Mouse (Mus musculus): ENCODE data around the gene Nrg4. TPM values are rescaled to one million over a fixed set of nuclear protein-coding genes. Genes with fewer than 3 reads are reported as not detected.

The Nrg4 gene
- 1.2 and 1.7 TPM in 2 replicates for polyA plus RNA-seq (2015; fragmentation: Nextera tagmentation; extraction: Ambion mirVana)

DNA sequence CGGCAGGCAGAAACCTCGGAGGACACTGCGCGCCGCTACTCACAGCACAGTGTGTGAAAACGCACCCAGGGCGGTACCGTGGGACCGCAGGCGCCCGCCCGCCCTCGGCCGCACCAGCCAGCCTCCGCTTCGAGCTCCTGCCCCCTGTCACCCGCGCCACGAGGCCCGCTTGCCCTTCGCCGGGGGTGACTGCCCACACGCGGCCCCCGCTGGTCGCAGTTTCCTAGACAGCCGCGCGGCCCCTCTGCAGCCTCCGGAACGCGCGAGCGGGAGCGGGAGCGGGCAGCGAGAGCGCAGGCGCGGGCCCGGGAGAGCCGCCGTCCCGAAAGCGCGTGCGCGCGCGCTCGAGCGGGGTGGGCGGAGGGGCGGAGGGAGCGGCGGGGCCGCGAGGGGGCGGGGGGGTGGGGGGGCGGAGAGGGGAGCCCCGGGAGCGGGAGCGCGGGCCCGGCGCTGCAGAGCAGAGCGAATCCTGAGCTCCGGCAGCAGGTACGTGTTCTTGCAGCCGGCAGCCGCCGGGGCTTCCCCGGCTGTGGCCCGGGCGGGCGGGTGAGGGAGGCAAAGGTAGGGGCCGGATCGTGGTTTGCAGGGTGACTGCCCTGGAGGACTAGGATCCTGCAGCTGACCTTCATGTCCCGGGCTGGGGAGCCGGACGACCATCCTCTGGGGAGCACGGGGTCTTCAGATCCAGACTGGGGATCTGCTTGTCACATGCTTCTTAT, at the start of gene Nrg4, which contains the start of gene Tmem266:
Nrg4 (minus strand) TSS at position 330 of the 719 bp plus-strand sequence.
Tmem266 (plus strand) TSS at position 399 of the 719 bp plus-strand sequence.
- peak within 1 kb of the TSS; percentile 90 for H3K27ac ChIP-seq (replicated peaks)
- ATAC-seq (ENCODE audit: low FRiP score, low read depth): peak; percentile 93
- no peaks in the 10 kb centered on the region for H3K36me3 ChIP-seq
- 0 out of 2 replicates have a peak, but pooled peaks cover 2% of the 10 kb centered on the region for H3K27me3 ChIP-seq
- H3K4me3 ChIP-seq: peak within 1 kb of the TSS; percentile 87
- no peaks in the 10 kb centered on the region for H3K9me3 ChIP-seq
- WGBS: under 1% methylated on average over 80 of the region's 82 CpGs
- peak within 1 kb of the TSS; percentile 85 for H3K9ac ChIP-seq
- H3K4me1 ChIP-seq (replicated peaks): peaks cover 25% of the 10 kb centered on the region
- H3K4me2 ChIP-seq: peak within 1 kb of the TSS; percentile 84

DNA sequence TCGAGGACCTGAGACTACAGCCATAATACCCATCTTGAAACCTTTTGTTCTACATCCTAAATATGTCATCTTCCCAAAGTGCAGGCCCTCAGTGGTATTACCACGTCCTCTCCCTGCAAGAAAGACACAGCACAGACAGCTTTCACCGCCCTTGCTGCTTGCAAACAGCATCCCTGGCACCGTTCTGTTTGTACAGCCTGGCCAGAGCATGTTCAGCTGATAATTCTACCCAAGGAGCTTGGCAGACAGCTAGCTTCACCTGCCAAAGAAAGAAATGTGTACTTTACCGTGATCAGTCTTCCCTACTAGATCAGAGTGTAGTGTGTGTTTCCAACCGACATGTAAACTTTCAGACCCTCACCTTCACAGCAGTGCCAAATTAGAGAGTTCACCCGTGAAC, 45.3 kb upstream of the Nrg4 start:
- ATAC-seq (ENCODE audit: low FRiP score, low read depth): no peak
- no peaks in the 10 kb centered on the region for H3K4me1 ChIP-seq (replicated peaks)
- 77% methylated on average over 7 of the region's 7 CpGs for WGBS
- H3K9me3 ChIP-seq: no peaks in the 10 kb centered on the region
- no peaks in the 10 kb centered on the region for H3K36me3 ChIP-seq
- no peaks in the 10 kb centered on the region for H3K27me3 ChIP-seq
- H3K27ac ChIP-seq (replicated peaks): no peak overlapping the region
- H3K9ac ChIP-seq: no peak overlapping the region
- H3K4me2 ChIP-seq: no peak overlapping the region
- no peak overlapping the region for H3K4me3 ChIP-seq

- Histone ChIP-seq H3K27ac (replicated peaks) (no peak overlapping the region), H3K4me2 (no peak overlapping the region), H3K4me1 (replicated peaks) (no peaks in the 10 kb centered on the region), H3K4me3 (no peak overlapping the region), H3K27me3 (no peaks in the 10 kb centered on the region), H3K9me3 (no peaks in the 10 kb centered on the region), H3K9ac (no peak overlapping the region), H3K36me3 (no peaks in the 10 kb centered on the region)
- 57% methylated on average over 3 of the region's 3 CpGs for WGBS
- ATAC-seq (ENCODE audit: low FRiP score, low read depth): no peak
Observed at GRCm38 (mm10) chr9:55368011-55368410, 41.4 kb upstream of the Nrg4 start.

DNA sequence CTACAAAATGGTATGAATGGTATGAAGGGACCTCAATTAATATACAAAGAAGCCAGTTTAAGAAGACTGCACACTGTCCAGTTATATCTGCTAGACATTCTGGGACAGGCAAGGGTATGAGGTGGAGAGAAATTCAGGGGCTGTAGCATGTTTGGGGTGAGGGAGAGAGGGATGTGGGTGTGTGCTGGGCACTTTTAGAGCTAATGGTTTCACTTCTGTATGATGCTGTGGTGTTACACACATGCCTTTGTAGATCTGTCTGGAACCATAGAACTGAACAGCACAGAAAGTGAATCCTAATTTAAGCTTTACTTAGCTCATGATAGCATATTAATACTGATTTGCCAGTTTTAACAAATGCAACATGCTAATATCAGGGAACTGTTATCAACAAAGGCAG, 37.1 kb upstream of the Nrg4 start:
- Histone ChIP-seq H3K4me3 (no peak overlapping the region), H3K9ac (no peak overlapping the region), H3K4me1 (replicated peaks) (no peaks in the 10 kb centered on the region), H3K4me2 (no peak overlapping the region), H3K9me3 (no peaks in the 10 kb centered on the region), H3K36me3 (no peaks in the 10 kb centered on the region), H3K27ac (replicated peaks) (no peak overlapping the region), H3K27me3 (no peaks in the 10 kb centered on the region)
- no peak for ATAC-seq (ENCODE audit: low FRiP score, low read depth)

DNA sequence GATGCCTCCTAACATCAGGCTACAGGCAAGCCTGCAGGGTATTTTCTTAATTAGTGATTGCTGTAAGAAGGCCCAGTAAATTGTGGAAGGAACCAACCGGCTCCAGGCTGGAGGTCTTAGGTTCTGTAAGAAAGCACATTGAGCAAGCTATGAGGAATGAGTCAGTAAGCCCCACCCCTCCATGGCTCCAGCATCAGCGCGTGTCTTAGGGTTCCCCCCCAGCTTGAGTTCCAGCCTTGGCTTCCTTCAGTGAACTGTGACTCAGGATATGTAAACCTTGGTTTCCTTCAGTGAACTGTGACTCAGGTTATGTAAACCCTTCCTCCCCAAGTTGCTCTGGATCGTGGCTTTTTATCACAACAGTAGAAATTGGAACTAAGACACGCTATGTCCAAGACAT, 35.3 kb upstream of the Nrg4 start:
- Histone ChIP-seq H3K4me3 (no peak overlapping the region), H3K27ac (replicated peaks) (no peak overlapping the region), H3K4me2 (no peak overlapping the region), H3K9me3 (no peaks in the 10 kb centered on the region), H3K4me1 (replicated peaks) (no peaks in the 10 kb centered on the region), H3K9ac (no peak overlapping the region), H3K27me3 (no peaks in the 10 kb centered on the region), H3K36me3 (no peaks in the 10 kb centered on the region)
- WGBS: 87% methylated on average over 5 of the region's 5 CpGs
- no peak for ATAC-seq (ENCODE audit: low FRiP score, low read depth)

GRCm38 (mm10) chr9:55360861-55361260, 34.2 kb upstream of the Nrg4 start:
- H3K9me3 ChIP-seq: no peaks in the 10 kb centered on the region
- H3K36me3 ChIP-seq: no peaks in the 10 kb centered on the region
- WGBS: 55% methylated on average over 7 of the region's 7 CpGs

GRCm38 (mm10) chr9:55360372-55360771, 33.7 kb upstream of the Nrg4 start:
- 76% methylated on average over 3 of the region's 3 CpGs for WGBS
- Histone ChIP-seq H3K27me3 (no peaks in the 10 kb centered on the region), H3K4me3 (no peak overlapping the region), H3K9ac (no peak overlapping the region), H3K9me3 (no peaks in the 10 kb centered on the region), H3K4me1 (replicated peaks) (no peaks in the 10 kb centered on the region), H3K36me3 (no peaks in the 10 kb centered on the region), H3K4me2 (no peak overlapping the region), H3K27ac (replicated peaks) (no peak overlapping the region)
- no peak for ATAC-seq (ENCODE audit: low FRiP score, low read depth)

More at GRCm38 (mm10) chr9:55360861-55361260, 34.2 kb upstream of the Nrg4 start:
- H3K27me3 ChIP-seq: no peaks in the 10 kb centered on the region
- no peak overlapping the region for H3K27ac ChIP-seq (replicated peaks)
- H3K4me3 ChIP-seq: no peak overlapping the region
- no peak overlapping the region for H3K9ac ChIP-seq
- no peaks in the 10 kb centered on the region for H3K4me1 ChIP-seq (replicated peaks)
- ATAC-seq (ENCODE audit: low FRiP score, low read depth): no peak
- H3K4me2 ChIP-seq: no peak overlapping the region

DNA sequence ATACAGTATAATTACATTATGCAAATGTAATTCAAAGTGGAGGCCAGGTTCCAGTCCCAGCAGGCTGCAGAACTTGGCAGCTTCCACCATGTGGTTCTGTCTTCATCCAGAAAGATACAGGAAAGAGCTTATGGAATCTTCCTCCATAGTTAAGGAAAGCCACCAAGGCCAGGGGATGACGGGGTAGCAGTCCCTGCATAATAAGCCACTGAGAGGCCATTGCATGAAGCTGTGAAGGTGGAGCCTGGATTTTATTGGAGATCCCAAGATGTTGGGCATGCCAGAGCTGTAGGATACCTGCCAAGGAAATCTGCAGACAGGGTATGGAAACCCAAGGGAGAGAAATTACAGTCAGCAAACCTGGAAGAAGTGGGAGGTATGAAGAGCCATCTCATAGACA, 30.5 kb upstream of the Nrg4 start:
- Histone ChIP-seq H3K4me2 (no peak overlapping the region), H3K9ac (no peak overlapping the region), H3K4me3 (no peak overlapping the region), H3K27me3 (no peaks in the 10 kb centered on the region), H3K27ac (replicated peaks) (no peak overlapping the region), H3K9me3 (no peaks in the 10 kb centered on the region), H3K36me3 (no peaks in the 10 kb centered on the region), H3K4me1 (replicated peaks) (0 out of 2 replicates have a peak, but pooled peaks cover 3% of the 10 kb centered on the region)
- no peak for ATAC-seq (ENCODE audit: low FRiP score, low read depth)
- WGBS: 86% methylated on average over 1 of the region's 1 CpGs

DNA sequence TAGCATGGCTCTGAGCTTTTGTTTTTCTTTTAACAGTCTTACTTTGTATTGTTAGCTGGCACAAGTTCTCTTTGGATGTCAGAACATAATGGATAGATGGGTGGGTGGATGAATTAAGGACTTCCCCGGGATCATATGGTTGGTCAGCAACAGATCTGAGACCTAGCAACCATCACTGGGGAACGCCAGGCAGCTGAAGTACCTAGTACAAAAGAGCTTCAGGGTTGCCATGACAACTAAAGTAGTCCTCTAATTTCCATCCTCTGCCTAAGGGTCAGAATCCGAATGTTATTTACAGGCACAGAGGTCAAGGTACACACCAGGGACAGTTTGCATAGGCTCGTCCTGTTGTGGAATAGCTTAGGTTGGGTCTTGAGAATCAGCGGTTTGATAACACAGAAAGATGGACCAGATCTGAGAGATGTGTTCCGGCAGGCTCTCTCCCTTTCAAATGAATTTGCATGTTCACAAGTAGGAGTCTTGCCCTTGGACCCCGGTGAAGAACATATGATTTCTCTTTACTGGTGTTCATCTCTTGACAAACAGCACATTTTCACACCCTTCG, 28.7 kb upstream of the Nrg4 start:
- Histone ChIP-seq H3K4me1 (replicated peaks) (0 out of 2 replicates have a peak, but pooled peaks cover 3% of the 10 kb centered on the region), H3K9ac (no peak overlapping the region), H3K9me3 (no peaks in the 10 kb centered on the region), H3K27ac (replicated peaks) (no peak overlapping the region; the same call in 1 of the 2 replicates), H3K4me3 (no peak overlapping the region), H3K36me3 (no peaks in the 10 kb centered on the region), H3K4me2 (no peak overlapping the region), H3K27me3 (no peaks in the 10 kb centered on the region)
- WGBS: 18% methylated on average over 8 of the region's 8 CpGs
- peak; percentile 51; the same call in 1 of the 2 replicates for ATAC-seq (ENCODE audit: low FRiP score, low read depth)

GRCm38 (mm10) chr9:55354686-55355085, 28.0 kb upstream of the Nrg4 start:
- Histone ChIP-seq H3K4me3 (no peak overlapping the region), H3K9ac (no peak overlapping the region), H3K4me1 (replicated peaks) (0 out of 2 replicates have a peak, but pooled peaks cover 3% of the 10 kb centered on the region), H3K9me3 (no peaks in the 10 kb centered on the region), H3K27ac (replicated peaks) (no peak overlapping the region), H3K27me3 (no peaks in the 10 kb centered on the region), H3K36me3 (no peaks in the 10 kb centered on the region), H3K4me2 (no peak overlapping the region)
- no peak for ATAC-seq (ENCODE audit: low FRiP score, low read depth)
- WGBS: 50% methylated on average over 3 of the region's 3 CpGs

GRCm38 (mm10) chr9:55348664-55349063, 22.0 kb upstream of the Nrg4 start:
- Histone ChIP-seq H3K27ac (replicated peaks) (no peak overlapping the region), H3K9me3 (no peaks in the 10 kb centered on the region), H3K36me3 (no peaks in the 10 kb centered on the region), H3K27me3 (no peaks in the 10 kb centered on the region), H3K4me2 (no peak overlapping the region), H3K9ac (no peak overlapping the region), H3K4me3 (no peak overlapping the region), H3K4me1 (replicated peaks) (no peaks in the 10 kb centered on the region)
- WGBS: 84% methylated on average over 3 of the region's 3 CpGs
- no peak for ATAC-seq (ENCODE audit: low FRiP score, low read depth)

GRCm38 (mm10) chr9:55345332-55345731, 18.7 kb upstream of the Nrg4 start:
- no peaks in the 10 kb centered on the region for H3K4me1 ChIP-seq (replicated peaks)
- H3K9me3 ChIP-seq: no peaks in the 10 kb centered on the region
- no peaks in the 10 kb centered on the region for H3K27me3 ChIP-seq
- H3K27ac ChIP-seq (replicated peaks): no peak overlapping the region
- ATAC-seq (ENCODE audit: low FRiP score, low read depth): no peak
- WGBS: 92% methylated on average over 7 of the region's 7 CpGs
- no peak overlapping the region for H3K4me3 ChIP-seq
- no peak overlapping the region for H3K4me2 ChIP-seq
- no peak overlapping the region for H3K9ac ChIP-seq
- H3K36me3 ChIP-seq: no peaks in the 10 kb centered on the region

All from hindbrain, embryonic 15.5 days (tissue).